Mouse (Mus musculus) layer of hippocampus, adult 9-10 months (tissue): ENCODE measurements around the gene Obscn.

ENCODE experiments used
- DNase-seq: peaks from one replicate; pipeline ENCODE4 v3.0.0; 2022; ENCODE audit warnings: low spot score

Obscn gene

DNA sequence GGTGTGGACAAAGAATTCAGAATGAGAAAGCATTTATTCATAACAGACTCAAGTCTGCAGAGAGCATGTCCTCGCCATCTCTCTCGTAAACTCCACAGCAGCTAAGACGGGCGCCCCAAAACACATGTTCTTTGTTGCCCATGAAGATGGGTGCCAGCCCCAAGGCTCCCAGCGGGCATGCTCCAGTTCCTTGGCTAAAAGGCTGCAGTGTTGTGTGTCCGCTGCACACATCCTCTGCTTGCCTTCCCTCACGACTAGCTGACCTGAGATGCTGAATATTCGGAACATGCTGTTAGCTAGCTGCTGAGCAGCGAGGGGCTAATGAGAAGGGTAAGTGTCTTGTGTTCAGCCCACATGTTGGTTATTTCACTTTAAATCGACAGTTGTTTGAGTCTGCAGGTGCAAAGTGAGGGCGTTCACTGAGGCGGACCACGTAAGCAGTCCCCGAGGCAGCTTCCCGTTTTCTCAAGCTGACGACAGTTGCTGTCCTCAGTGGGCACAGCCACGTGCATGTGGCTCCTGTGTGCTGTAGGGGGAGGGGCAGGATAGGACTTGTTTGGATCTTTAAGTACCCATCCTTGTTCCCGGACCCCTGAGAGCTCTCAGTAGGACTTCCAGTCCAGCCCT lies 153.6 kb downstream of the Obscn start:
- no peak for DNase-seq

DNA sequence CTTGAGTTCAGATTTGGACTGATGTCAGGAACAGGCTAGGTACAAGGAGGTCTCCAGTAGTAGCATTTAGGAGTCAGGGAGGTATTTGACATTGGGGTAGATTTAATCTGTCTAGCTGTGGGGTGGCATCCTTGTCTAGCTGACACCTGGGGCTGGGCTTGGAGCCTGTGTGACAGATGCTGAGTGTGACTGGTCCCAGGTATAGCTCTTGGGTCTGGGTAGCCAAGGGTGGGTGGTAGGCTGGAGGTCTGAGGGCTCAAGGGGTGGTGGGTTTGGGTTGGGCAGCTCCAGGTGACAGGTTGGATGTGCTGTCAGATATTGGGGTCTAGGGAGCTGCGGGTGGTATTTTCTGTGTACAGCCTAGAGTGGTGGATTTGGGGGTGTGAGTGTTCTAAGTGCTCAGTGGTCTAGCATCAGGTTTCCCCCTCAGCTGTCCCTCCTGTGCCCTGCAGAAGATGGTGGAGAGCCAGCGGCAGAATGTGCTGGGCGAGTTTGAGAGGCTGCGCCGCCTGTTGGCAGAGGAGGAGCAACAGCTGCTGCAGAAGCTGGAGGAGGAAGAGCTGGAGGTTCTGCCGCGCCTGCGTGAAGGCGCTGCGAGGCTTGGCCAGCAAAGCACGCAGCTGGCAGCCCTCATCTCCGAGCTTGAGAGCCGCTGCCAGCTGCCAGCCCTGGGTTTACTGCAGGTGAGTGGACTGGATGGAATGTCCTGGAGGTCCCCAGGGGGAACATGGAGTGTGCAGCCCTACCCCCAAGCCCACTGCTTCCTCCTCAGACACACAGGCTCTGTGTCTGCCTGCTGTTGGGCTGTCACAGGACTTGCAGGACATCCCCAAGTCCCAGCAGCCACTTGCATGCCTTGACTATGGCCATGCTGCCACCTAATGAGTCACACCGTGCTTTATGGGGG lies 154.4 kb downstream of the Obscn start:
- no peak for DNase-seq

DNA sequence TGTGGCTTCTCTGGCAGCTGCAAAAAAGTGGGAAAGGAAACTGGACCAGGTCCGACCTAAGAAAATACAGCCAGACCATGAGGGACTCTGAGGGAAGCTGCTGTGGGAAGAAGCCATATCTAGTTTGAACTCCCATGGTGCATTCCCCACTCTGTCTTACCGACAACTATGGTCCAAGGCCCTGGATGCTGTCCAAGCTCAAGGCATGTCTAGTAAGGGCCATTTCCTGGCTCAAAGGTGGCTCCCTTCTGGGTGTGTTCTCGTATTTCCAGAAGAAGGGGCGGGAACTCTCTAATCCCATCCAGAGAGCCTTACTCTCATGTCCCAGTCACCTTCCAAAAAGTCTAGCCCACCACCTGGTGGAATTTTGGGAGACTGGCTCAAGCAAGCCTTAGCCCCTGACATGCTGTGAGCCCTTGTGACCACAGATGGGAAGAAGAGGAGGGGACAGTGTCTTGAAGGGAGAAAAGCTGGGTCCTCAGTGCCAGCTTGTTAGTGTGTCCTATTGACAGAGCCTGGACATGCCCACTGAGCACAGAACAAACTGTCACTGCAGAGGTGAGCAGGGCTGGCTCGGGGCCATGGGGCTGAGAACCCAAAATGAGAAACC lies 155.7 kb downstream of the Obscn start:
- DNase-seq: no peak

DNA sequence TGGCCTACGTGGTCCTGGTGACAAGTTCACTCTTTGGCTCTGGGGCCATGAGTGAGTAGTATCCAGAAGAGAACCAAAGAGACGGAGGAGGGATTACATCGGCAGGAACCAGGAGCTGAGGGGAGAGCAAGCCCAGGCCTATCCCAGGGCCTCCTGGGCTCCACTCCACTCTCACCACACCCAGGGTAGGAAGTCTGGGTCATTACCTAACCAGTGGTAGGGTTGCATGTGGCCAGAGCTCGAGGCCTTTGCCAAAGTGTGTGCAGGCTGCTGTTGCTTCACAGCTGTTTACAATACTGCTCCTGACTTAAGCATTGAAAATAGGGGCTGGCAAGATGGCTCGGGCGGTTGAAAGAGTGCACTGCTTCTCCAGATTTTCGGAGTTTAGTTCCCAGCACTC lies 156.5 kb downstream of the Obscn start:
- DNase-seq: no peak

DNA sequence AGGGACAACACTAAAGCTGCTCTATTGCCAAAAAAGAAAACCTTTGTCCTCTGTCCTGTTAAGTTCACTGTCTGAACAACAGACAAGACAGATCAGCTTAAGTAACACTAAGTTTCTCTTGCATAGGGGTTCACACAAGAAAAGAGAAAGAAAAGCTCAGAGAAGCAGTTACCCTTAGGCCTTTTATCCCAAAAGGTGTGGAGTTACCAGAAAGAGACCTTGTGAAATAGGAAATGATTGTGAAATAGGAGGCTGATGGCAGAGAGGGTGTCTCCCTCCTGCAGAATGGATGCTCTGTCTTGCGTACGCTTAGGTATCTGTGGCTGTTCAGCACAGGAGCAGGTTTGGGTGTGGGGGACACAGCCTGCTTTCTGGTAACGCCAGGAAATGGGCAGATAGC lies 157.0 kb downstream of the Obscn start:
- no peak for DNase-seq

DNA sequence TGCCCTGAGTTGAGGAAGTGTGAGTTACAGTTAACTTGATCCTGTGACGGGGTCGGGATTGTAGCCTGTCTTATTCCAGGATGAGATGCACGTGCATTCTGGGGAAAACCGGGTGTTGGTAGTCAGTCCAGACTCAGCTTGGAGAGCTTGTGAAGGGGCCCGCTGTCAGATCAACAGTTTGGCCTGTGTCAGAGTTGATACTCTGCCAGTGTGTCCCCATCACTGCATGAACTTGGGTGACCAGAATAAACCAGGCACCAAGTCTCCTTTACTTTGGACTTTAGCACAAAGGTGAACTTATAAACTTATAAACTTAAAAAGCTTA lies 157.5 kb downstream of the Obscn start:
- no peak for DNase-seq

DNA sequence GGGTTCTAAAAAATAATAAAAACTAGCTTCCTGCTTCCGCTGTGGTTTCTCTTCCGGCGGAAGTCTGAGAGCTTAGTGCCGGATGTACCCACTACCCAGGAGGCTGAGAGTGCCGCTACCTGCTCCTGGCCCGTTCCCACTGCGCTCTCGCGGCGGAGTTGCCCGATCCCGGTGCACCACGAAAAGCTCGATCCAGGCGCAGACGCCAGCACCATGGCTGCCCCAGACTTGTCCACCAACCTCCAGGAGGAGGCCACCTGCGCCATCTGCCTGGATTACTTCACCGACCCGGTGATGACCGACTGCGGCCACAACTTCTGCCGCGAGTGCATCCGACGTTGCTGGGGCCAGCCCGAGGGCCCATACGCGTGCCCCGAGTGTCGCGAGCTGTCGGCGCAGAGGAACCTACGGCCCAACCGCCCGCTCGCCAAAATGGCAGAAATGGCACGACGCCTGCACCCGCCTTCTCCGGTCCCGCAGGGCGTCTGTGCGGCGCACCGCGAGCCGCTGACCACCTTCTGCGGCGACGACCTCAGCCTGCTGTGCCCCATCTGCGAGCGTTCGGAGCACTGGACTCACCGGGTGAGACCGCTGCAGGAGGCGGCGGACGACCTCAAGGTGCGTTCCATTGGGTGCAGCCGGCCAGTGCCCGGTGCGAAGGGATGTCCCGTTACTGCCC lies 158.0 kb downstream of the Obscn start, which contains the start of gene Trim11:
Trim11 (plus strand) TSS at position 67 of the 679 bp plus-strand sequence.
- DNase-seq: no peak

DNA sequence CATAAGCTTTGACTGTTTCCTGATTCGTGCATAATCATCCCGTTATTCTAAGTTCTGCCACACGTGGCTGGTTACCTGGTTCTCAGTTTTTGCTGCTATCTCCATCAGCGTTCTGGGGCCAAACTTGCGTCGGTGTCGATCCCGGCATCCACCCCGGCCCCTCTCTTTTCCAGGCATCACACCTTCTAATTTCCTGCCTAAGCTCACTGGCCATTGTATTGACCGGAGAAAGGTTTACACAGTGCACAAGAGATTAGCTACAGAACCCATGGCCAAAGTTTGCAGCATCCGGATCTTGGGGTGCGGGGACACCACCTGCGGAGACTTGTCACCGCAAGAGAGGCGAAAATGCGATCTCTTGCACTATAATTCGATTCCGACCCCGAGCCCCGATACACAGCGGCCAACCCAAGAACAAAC lies 158.6 kb downstream of the Obscn start:
- DNase-seq: no peak

DNA sequence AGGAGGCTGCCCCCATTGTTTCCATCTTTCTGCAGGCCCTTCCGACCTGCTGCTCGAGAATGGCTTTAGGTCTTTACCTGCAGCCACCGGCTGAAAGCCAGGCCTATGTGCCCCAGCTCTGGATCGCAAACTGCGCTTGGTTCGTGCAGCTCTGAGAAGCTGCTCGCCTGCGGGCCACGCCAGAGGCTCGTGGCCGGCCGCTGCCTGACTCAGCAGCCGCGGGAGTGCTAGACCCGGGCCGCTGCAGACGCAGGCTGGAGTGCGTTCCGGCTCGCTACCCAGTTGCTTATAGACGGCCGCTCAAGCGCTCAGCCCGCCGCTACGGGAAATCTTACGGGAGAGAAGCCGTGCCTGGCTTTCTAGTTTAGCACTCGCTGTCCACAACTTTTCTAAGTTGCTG lies 159.1 kb downstream of the Obscn start:
- no peak for DNase-seq

DNA sequence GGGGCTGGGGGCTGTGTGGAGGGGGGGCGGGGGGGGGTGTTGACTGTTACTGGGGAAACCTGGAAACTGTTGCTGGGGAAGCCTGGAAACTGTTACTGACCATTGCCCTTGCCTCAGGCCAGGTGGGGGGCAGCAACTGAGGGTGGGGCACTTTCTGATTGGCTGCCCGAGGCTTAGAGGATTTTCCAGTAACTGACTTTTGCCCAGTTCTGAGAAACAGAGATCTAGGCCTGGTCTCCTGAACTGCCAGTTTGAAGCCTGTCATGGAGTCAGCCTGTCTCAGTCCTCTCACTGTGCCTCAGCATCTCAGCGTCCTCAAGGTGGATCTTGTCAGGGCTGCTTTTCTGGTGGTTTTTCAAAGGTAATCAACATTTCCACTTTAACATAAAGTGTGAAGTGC lies 161.8 kb downstream of the Obscn start:
- DNase-seq: no peak

DNA sequence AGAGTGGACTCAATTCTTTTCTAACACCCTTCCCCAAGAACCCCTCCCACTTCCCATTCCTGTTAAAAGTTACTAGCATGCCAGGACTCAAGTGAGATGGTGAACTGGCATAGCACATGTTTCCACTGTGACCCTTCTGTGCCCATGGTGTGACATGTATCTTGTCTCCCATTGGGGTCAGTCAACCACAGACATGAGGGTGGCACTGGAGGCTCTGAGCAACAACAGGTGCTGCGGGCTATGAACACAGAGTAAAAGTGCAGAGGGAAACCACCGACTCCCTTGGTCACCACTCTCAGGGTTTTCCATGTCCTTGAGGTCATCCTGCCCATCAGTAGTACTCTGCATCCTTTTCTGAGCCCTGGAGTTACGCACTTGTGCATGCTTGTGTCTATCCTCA lies 164.4 kb downstream of the Obscn start:
- no peak for DNase-seq

DNA sequence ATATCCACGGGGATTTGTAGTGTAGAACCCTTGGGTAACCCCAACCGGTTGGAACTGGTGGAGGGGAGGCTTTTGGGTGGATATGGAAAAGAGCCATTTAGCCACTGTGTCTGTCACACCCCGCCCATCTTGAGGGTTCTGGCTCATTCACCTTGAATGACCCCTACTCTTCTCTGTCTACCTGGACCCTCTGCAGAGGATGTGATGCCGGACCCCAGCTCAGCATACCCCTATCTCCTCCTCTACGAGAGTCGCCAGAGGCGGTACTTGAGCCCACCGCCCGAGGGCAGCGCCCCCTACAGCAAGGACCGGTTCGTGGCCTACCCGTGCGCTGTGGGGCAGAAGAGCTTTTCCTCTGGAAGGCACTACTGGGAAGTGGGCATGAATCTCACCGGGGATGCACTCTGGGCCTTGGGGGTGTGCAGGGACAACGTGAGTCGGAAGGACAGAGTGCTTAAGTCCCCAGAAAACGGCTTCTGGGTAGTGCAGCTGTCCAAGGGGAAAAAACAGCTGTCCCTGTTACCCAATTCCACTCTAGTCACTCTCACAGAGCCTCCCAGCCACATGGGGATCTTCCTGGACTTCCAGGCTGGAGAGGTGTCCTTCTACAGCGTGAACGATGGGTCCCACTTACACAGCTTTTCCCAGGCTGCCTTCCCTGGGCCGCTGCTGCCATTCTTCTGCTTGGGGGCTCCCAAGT lies 165.2 kb downstream of the Obscn start:
- DNase-seq: no peak

DNA sequence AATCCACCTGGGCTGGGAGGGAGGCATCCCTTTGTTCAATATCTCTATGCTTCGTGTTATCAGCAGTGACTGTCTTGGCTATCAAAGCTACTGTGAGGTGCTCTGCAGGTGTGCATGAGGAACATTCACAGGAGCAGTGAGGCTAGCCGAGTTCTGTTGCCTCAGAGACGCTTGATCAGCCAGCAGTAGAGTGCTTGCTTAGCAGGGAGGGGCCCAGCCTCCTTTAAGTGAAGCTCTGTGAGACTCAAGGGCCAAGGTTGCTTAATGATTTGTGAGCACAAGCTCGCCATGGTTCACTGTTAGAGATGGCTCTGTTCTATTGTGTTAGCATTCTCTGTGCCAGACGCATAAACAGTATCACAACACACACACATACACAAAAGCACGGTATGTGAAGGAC lies 166.5 kb downstream of the Obscn start:
- DNase-seq: no peak

DNA sequence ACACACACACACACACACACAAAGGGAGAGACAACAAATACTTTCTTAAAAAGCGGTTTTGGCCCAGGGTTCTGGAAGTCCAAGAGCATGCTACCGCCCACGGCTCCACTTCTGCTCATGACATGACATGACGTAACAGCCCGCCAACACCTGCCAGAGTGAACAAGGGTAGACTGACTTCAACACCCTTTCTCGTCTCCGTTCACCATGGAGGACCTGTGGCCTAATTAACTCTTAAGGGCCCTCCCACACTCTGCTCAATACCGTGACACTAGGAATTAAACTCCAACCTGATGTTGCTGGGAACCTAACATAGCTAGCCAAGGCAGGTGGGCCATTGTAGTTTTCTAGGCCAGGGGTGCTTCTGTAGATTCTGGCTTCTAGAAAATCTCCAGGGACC lies 167.2 kb downstream of the Obscn start:
- no peak for DNase-seq

DNA sequence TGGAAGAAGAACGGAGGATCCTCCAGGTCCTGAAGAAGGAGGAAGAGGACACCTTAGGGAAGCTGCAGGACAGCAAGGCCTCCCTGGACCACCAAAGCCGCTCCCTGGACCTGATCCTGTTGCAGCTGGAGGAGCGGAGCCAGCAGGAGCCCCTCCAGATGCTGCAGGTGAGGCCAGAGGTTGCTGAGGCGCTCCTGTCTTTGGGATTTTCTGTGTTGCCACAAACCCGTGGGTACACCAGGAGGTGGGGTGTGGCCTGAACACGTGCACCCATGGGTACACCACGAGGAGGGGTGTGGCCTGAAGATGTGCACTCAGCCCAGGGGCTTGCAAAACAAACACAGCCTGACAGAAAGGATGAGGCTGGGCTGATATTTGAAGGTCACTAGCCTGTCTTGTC lies 167.7 kb downstream of the Obscn start:
- DNase-seq: no peak

DNA sequence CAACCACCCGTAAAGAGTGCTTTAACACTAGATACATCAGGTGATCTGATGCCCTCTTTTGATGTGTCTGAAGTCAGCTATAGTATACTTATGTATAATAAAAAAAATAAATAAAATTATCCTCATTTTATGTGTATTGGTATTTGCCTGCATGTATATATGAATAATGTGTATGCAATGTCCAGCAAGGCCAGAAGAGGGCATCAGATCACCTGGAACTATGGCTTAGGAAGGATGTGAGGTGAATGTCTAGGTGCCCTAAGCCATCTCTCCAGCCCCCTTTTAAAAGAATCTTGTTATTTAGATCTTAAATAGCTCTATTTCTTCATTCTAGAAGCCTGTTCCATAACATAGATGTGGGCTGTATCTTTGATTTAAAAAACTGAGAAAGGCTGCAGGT lies 168.9 kb downstream of the Obscn start:
- no peak for DNase-seq

DNA sequence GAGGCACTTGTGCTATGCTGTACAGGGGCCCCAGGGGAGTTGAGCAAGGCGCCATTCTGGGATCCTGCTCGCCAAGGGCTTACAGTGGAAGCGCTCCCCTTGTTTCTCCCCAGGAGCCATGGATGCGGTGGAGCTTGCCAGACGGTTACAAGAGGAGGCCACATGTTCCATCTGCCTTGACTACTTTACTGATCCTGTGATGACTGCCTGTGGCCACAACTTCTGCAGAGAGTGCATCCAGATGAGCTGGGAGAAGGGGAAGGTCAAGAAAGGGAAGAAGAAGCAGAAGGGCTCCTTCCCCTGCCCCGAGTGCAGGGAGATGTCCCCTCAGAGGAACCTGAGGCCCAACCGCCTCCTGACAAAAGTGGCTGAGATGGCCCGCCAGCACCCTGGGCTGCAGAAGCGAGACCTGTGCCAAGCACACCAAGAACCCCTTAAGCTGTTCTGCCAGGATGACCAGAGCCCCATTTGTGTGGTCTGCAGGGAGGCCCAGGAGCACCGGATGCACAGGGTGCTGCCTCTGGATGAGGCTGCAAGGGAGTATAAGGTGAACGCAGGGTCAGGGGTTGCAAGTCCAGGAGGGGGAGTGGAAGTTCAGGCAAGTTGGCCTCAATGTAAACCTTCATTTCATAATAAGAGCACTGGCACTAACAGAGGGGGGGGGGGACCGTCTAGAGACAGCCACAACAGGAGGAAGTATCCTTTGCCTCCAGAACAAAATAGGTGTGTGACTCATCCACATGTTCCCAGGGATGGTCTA lies 171.0 kb downstream of the Obscn start:
- DNase-seq: no peak

DNA sequence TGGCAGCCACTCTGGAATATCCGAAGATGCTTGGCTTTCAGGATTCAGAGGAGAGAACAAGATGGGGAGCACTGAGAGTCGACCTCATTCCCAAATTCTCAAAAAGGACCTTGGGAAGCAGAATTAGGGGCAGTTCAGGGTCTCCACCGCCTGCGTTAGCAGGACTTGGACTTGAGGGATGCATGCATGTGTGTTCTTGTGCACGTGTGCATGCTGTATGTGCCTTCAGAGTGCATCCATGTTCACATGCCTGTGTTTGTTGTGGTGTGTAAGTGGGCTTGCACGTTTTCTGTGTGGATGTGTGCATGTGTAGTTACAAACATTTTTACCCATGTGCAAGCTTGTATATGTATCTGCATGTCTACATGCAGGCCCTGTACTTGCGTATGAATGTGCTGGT lies 172.0 kb downstream of the Obscn start:
- DNase-seq: no peak

DNA sequence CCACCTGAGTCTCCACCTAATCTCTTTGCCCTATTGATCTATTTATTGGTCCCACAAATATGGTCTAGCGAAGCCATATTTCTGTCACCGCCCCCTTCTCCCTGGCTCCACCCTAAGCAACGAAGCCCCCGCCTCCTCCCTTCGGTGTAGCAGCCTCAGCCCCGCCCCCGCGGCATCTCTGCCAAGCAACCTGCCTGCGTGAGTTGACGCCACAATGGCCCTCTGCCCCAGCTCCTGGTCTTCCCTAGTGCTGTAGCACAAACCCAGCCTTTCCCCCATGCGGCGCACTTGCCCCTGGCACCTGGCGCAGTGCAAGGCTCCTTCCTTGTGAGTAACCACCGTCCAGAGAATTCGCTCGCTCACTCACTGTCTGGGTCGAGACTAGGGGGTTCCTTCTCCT lies 172.7 kb downstream of the Obscn start:
- no peak for DNase-seq

DNA sequence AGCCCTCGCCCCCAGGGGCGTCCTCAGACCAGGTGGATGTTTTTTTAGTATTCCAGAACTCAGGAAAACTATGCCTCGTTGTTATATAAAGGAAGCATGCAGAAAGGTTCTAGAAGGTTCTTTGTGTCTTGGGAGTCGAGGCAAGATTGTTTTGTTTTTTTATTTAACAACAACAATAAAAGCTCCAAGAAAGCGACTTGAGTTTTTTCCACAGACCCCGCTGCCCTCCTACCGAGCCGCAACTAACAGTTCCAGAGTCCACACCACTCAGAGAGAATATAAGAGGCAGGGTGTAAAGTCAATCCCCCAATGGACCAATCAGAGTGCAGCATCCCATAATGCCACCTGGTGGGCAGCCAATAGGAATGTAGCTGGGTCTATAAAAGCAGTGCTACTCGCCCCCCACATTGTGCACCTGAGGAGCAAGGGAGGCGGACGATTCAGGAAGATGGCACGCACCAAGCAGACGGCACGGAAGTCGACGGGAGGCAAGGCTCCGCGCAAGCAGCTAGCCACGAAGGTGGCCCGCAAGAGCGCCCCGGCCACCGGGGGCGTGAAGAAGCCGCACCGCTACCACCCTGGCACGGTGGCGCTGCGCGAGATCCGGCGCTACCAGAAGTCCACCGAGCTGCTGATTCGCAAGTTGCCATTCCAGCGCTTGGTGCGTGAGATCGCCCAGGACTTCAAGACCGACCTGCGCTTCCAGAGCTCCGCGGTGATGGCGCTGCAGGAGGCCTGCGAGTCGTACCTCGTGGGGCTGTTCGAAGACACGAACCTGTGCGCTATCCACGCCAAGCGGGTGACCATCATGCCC lies 174.6 kb downstream of the Obscn start:
- DNase-seq: no peak
